Mouse (Mus musculus) testis, adult 2 months (tissue): ENCODE measurements around the gene Gsg1.

Experiments
- CTCF ChIP-seq: fragments of 200-500 bp; IDR thresholded peaks from 2 replicates; pipeline ENCODE4 v1.5.1; 2012; ENCODE audit warnings: low read depth, mild to moderate bottlenecking, inconsistent platforms, low read length, moderate library complexity; ENCODE audit not compliant: control insufficient read depth, insufficient read depth, insufficient replicate concordance
- POLR2A ChIP-seq: fragments of 200-500 bp; IDR thresholded peaks from 2 replicates; pipeline ENCODE4 v1.6.1; 2012; ENCODE audit warnings: low read depth, mild to moderate bottlenecking, inconsistent platforms, low read length, moderate library complexity; ENCODE audit not compliant: control insufficient read depth

DNA sequence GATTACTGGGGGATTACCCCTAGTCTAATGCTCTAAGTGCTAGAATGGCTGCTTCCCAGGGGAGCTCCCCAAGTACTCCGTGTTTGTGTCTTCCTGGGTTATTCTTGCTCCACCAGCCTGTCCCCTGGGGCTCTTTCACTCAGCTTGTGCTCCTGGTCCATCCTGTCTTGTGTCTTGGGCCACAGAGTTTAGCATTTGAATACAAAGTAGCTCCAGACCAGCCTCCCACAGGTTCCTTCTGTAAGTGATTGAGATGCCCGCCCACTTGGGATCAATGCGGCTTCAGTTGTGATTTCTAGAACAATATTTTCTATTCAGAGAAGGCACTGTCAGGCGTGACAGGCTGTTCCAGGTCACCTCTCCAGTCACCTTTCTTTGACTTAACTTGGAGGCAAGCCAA, 60.4 kb downstream of the Gsg1 start:
- no peak for TF ChIP-seq CTCF
- no peak for TF ChIP-seq POLR2A
